Mouse (Mus musculus): ENCODE results near the gene Ccdc62. TPM values are rescaled to one million over a fixed set of nuclear protein-coding genes. Genes with fewer than 3 reads are reported as not detected.
A peak's percentile ranks its signal among the peaks of the same experiment; 100 is the strongest.

Ccdc62 gene
- total RNA-seq, 1 experiment from 2014 or later = 4.7 TPM

- DNase-seq = no peak
Measured at GRCm38 (mm10) chr5:123979980-123980369, 49.5 kb downstream of the Ccdc62 start.

- no peak for DNase-seq
Measured at GRCm38 (mm10) chr5:123980521-123981249, 50.2 kb downstream of the Ccdc62 start.

GRCm38 (mm10) chr5:123981250-123981554 is 50.7 kb downstream of the Ccdc62 start:
- no peak for DNase-seq

- DNase-seq = no peak
Measured at GRCm38 (mm10) chr5:123982838-123983237, 52.4 kb downstream of the Ccdc62 start.

GRCm38 (mm10) chr5:123985434-123985833 is 55.0 kb downstream of the Ccdc62 start:
- peak; percentile 2 for DNase-seq

- DNase-seq = peak; percentile 2
Measured at GRCm38 (mm10) chr5:123986925-123987324, 56.4 kb downstream of the Ccdc62 start.

GRCm38 (mm10) chr5:123987511-123987910 is 57.0 kb downstream of the Ccdc62 start:
- peak; percentile 2 for DNase-seq

- no peak for DNase-seq
Measured at GRCm38 (mm10) chr5:123989941-123990885, 59.7 kb downstream of the Ccdc62 start.

- no peak for DNase-seq
Measured at GRCm38 (mm10) chr5:123991321-123991720, 60.8 kb downstream of the Ccdc62 start.

- DNase-seq = peak; percentile 74
Measured at GRCm38 (mm10) chr5:123992193-123992637, 61.7 kb downstream of the Ccdc62 start.

- peak; percentile 91 for DNase-seq
Measured at GRCm38 (mm10) chr5:123992794-123993193, 62.3 kb downstream of the Ccdc62 start.

GRCm38 (mm10) chr5:123993263-123994036 is 63.0 kb downstream of the Ccdc62 start:
- no peak for DNase-seq

GRCm38 (mm10) chr5:123994468-123994867 is 64.0 kb downstream of the Ccdc62 start:
- no peak for DNase-seq

GRCm38 (mm10) chr5:123995388-123995787 is 64.9 kb downstream of the Ccdc62 start:
- no peak for DNase-seq

GRCm38 (mm10) chr5:123996194-123996593 is 65.7 kb downstream of the Ccdc62 start:
- peak; percentile 70 for DNase-seq

- no peak for DNase-seq
Measured at GRCm38 (mm10) chr5:123996695-123997094, 66.2 kb downstream of the Ccdc62 start.

GRCm38 (mm10) chr5:123997211-123997751 is 66.8 kb downstream of the Ccdc62 start:
- DNase-seq = no peak

- no peak for DNase-seq
Measured at GRCm38 (mm10) chr5:123997811-123998210, 67.3 kb downstream of the Ccdc62 start.

GRCm38 (mm10) chr5:123998370-123998769 is 67.9 kb downstream of the Ccdc62 start:
- no peak for DNase-seq

- DNase-seq = peak; percentile 93
Measured at GRCm38 (mm10) chr5:124000824-124001223, 70.3 kb downstream of the Ccdc62 start.

GRCm38 (mm10) chr5:124001274-124001673 is 70.8 kb downstream of the Ccdc62 start:
- DNase-seq = no peak

GRCm38 (mm10) chr5:124002876-124003275 is 72.4 kb downstream of the Ccdc62 start:
- DNase-seq = peak; percentile 77
